Mouse (Mus musculus): ENCODE measurements around the gene Ap5z1.
A peak's percentile ranks its signal among the peaks of the same experiment; 100 is the strongest.

The Ap5z1 gene

DNA sequence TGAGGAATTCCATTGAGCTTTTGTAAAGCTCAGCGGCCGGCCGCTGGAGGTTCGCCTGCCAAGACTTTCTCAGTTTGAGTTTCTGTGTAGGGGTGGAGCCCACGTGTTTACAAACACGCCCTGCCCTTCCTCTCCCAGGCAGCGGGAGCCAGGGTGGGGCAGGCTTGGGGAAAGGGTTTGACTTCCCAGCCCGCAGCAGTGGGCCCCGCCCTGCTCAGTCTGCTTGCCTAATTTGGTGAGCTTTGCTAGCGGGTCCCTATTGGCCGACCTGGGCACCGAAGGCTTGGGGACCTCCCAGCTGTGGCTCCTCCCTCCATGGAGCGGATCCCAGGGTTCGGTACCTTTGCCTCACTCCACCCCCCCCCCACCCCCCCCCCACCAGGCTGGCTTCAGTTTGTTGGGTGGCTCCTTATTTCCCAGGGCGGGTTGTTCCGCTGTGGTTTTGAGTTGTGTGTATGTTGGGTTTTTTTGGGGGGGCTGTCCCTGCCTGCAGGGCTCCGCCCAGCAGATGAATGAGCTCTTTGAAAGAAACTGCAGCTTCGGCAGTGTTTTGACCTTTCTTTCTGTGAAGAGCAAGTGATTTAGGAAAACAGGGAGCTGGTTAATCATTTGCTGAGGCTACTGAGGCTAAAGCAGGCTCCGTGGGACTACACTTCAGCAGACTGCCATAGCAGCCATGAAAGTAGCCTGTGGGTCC, 23.1 kb upstream of the Ap5z1 start:
- DNase-seq = peak; percentile 97

GRCm38 (mm10) chr5:142441332-142442044, 22.3 kb upstream of the Ap5z1 start:
- peak; percentile 46 for DNase-seq

DNA sequence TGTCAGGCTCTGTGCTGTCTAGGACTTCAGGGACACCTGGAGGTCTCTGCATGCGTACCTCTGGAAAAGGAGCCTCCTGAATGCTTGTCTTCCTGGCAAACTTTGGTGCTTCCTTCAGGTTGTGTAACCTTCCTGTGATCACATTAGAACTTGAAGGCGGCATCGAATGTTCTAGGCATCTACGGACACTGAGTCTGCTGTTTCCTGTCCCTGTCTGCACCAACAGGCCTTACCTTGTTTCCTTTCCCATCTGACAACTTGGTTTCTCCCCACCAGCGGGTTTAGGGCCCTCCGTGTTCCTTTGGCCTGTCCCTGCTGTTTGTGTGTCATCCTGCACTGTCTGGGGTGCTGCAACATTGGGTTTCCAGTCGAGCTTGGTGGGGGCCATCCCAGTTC, 21.7 kb upstream of the Ap5z1 start:
- DNase-seq = no peak

DNA sequence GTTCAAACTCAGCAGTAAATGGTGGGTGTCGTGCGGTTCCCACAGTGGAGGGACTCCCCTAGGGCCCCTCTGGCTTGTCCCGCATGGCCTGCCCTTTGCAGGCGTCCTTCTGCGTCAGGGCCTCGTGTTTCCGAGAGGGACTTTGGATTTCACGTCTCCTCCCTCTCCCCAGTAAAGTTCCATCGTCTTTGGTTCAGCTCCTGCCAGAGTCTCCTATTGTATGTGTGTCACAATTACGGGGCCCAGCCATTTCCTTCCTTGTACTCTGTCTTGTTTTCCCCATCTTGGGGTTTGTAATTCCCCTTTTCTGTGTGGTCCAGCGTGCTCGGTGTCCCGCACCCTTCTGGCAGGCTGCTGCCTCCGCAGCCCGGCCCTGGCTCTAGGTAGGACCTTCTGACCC, 20.2 kb upstream of the Ap5z1 start:
- no peak for DNase-seq

DNA sequence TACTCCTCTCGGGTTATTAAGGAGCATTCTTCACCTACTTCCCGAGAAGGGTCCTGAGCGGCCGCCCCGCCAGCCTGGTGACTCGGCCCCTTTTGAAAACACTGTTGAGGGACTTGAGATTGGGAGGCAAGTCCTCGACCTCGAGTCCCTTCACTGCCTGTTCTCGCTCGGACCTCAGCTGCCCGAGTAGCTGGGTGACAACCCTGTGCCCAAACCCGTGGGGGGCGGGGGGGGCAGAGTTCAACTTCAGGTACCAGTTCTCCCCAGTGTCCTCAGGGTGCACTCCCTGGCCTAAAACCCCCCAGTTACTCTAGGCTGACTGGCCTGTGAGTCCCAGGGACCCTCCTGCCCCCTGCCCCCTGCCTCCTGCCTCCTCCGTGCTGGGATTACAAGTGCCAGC, 19.8 kb upstream of the Ap5z1 start:
- DNase-seq = no peak

- DNase-seq = peak; percentile 87
Observed at GRCm38 (mm10) chr5:142444791-142445531, 18.8 kb upstream of the Ap5z1 start.

DNA sequence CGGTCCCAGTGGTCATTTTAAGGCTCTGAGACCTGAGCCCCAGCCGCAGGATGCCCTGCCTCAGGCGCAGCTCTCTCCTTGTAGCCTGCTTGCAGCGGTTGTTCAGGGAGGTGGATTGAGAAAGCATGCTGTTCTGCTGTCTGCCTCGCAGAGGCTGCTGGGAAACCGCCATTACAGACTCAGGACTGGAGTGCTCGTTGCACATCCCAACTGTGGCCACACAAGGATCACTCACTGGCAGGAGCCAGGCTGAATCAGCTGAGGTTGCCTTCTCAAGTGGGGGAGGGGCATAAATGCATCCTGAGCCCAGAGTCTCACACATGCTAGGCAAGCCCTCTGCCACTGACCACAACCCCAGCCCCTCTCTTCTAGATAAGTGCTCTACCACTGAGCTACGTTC, 18.0 kb upstream of the Ap5z1 start:
- DNase-seq = no peak

DNA sequence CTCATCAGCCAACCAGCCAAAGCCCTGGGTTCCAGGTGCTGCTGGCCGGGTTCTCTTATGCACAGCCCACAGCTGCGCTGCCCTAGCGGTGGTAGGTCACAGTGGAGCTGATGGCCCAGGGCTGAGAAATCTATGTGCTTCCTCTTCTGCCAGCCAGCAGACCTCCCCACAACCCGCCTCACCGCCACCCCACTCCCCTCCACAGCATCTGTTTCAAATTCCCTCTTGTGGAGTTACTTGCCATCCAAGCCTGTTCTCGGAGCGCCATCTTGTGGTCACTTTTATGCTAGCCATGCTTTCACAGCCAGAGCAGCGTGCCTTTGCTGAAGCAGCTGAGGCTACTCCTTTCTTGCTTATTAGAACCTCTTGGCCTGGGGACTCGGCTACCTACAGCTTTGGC, 15.7 kb upstream of the Ap5z1 start:
- peak; percentile 90 for DNase-seq

DNA sequence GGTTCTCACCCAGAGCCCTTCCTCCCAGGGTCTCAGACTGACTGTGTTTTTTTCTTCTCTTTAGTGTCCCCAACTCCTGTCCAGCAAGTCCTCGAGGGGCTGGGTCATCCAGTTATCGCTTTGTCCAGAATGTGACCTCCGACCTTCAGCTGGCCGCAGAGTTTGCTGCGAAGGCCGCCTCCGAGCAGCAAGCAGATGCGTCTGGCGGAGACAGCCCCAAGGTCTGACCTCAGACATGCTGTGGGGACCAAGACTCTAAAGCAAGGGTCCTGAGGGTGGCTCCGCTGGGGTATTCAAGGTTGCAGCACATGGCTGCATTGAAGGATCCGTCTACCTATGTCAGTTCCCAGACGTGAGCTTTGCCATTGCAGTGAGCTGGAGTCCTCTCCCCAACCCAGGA, 15.1 kb upstream of the Ap5z1 start:
- DNase-seq = no peak

GRCm38 (mm10) chr5:142450846-142451245, 12.9 kb upstream of the Ap5z1 start:
- no peak for DNase-seq

DNA sequence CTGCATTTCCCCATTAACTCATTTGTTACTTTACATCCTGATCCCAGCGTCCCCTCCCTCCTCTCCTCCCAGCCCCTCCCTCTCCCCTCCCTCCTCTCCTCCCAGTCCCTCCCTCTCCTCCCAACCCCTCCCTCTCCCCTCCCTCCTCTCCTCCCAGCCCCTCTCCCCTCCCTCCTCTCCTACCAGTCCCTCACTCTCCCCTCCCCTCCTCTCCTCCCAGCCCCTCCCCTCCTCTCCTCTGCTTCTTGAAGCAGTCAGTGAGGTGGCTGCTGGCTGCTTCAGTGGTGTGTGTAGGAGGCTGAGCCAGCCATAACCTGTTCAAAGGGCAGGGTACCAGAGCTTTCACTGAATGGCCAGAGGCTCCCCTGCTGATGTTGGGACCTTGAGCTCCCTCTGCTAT, 12.0 kb upstream of the Ap5z1 start:
- DNase-seq = peak; percentile 75

DNA sequence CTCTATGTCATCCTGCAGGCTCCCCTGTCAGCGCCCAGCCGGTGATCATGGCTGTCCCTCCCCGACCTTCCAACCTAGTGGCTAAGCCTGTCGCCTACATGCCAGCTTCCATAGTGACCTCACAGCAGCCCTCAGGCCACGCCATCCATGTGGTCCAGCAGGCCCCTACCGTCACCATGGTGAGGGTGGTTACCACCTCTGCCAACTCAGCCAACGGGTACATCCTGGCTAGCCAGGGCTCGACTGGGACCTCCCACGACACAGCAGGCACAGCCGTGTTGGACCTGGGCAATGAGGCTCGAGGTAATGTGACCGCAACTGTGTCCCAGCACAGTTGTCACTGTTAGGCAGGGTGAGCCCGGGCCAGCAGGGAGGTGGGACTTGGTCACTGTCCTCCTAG, 10.0 kb upstream of the Ap5z1 start:
- DNase-seq = no peak

DNA sequence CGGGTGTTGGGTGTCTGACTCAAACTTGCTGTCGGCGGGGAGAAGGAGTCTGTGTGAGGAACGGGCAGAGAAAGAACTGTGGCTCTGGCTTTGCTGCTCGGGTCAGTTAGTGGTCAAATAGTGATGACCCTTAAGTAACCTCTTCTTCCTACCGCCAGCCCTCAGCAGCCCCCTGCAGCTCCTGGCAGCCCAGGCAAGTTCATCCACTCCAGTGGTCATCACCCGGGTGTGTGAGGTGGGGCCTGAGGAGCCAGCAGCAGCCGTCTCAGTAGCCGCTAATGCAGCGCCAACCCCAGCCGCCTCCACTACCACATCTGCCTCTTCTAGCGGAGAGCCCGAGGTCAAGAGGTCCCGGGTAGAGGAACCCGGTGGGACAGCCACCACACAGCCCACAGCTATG, 7.4 kb upstream of the Ap5z1 start:
- DNase-seq = no peak

- DNase-seq = peak; percentile 23
Observed at GRCm38 (mm10) chr5:142457345-142457744, 6.4 kb upstream of the Ap5z1 start.

GRCm38 (mm10) chr5:142458791-142459557, 4.8 kb upstream of the Ap5z1 start:
- DNase-seq = no peak

GRCm38 (mm10) chr5:142459834-142460233, 3.9 kb upstream of the Ap5z1 start:
- no peak for DNase-seq

DNA sequence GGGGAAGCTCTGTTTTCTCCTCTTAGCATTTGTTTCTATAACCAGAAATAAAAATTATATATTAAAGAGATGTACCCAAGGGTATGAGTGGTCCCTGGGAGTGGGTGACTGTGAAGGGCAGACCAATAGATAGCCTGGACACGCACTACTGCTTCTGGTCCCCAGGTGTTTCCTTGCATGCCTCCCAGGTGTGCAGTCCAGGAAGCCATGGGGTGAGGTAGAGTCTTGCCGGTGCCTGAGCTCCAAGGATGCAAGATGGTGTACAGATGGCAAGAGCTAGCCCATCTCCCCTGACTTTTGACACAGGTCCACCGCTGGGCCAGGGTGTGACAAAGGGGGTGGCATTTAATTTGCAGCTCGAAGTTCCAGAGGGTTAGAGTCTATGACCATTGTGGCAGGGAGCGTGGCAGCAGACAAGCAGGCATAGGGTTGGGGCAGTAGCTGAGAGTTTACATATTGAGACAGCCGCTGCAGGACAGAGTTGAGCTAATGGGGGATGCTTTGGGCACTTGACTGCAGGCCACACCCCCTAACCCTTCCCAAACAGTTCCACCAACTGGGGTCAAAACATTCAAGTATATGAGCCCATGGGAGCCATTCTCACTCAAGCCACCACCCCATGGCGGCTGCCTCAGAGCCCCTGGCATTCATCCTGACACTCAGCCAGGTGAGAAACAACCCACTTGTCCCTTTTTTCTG, 1.7 kb upstream of the Ap5z1 start:
- no peak for DNase-seq

GRCm38 (mm10) chr5:142462641-142462948, 1.1 kb upstream of the Ap5z1 start:
- DNase-seq = no peak

GRCm38 (mm10) chr5:142463011-142463410, 733 bp upstream of the Ap5z1 start:
- DNase-seq = no peak

DNA sequence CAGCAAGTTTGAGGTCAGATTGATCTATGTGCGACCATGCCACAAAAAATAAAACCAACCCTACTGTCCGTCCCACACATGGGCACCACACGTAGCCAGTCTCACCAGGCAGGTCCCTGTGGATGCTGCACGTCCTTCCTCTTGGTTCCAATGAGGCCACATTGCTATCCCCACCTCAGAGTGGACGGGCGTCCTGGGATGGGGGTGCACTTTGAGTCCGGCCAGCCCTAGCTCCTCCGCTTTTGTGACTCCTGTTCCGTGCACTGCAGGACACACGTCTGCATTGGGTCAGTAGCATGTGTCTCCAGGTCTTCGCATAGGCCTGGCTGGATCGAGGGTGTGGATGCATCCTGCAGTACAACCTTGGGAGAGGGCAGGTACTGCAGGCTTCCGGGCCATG, 4.6 kb downstream of the Ap5z1 start:
- DNase-seq = no peak

DNA sequence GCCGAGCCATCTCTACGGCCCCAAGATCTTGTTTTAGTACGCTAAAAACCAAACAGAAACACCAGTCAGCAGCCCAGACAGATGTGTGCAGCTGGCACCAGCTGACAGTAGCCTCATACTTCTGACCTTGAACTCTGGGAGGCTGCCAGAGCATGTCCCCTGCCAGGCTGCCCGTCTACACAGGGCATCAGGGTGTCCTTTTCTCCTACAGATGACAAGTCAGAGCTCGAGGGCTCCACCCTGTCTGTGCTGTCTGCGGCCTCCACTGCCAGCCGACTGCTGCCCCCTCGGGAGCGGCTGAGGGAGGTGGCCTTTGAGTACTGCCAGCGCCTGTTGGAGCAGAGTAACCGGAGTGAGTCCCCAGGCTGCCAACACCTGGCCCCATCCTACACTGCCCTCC, 6.1 kb downstream of the Ap5z1 start:
- DNase-seq = no peak

DNA sequence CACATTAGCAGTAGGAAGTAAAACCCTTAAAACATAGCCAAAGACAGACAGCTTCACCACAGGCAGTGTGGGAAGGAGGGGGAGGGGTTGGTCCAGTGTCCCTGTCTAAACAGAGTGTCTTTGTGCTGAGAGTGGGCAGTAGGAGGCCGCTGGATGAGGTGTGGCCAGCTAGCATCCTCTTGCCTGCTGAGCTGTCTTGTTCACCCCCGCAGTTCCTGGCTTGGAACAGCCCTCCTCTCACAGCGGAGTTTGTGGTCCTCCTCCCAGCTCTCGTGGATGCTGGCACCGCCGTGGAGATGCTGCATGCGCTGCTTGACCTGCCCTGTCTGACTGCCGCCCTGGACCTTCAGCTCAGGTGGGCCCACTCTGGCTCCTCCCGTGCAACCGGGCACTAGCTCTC, 10.0 kb downstream of the Ap5z1 start:
- no peak for DNase-seq

- DNase-seq = no peak
Observed at GRCm38 (mm10) chr5:142475669-142476068, 11.9 kb downstream of the Ap5z1 start.
